ENCODE assay signal across 8 mouse cellular contexts in genomic region chr7:57591578-57592431, GRCm38 (mm10).
DNase-seq lines count a peak whose midpoint lies in the region; ATAC-seq and TF ChIP-seq lines count a peak whose summit lies in the region.

No protein-coding gene starts in this region.

- 0 out of 2 replicates have a peak, but pooled peaks cover 5% of the 10 kb centered on the region for H3K27me3 ChIP-seq in forebrain, embryonic 16.5 days (replicated peaks; ENCODE audit: control insufficient read depth, insufficient read depth, low read length)
- peaks cover 28% of the 10 kb centered on the region for H3K27me3 ChIP-seq in intestine, embryonic 15.5 days (replicated peaks)
- peaks cover 38% of the 10 kb centered on the region for H3K27me3 ChIP-seq in limb, embryonic 13.5 days
- H3K27me3 ChIP-seq in neural tube, embryonic 12.5 days (replicated peaks) = peaks cover 13% of the 10 kb centered on the region

- H3K9me3 ChIP-seq in forebrain, embryonic 16.5 days (ENCODE audit: control insufficient read depth, low read length) = no peaks in the 10 kb centered on the region
- no peaks in the 10 kb centered on the region for H3K9me3 ChIP-seq in intestine, embryonic 15.5 days
- H3K9me3 ChIP-seq in limb, embryonic 13.5 days = no peaks in the 10 kb centered on the region
- no peaks in the 10 kb centered on the region for H3K9me3 ChIP-seq in neural tube, embryonic 12.5 days

- peaks cover 16% of the 10 kb centered on the region for H3K4me1 ChIP-seq in forebrain, embryonic 16.5 days (replicated peaks; ENCODE audit: control insufficient read depth, insufficient read depth, low read length)
- peaks cover 13% of the 10 kb centered on the region for H3K4me1 ChIP-seq in intestine, embryonic 15.5 days (replicated peaks)
- peaks cover 12% of the 10 kb centered on the region for H3K4me1 ChIP-seq in limb, embryonic 13.5 days
- H3K4me1 ChIP-seq in neural tube, embryonic 12.5 days = peaks cover 8% of the 10 kb centered on the region

- peak overlapping the region; percentile 94 for H3K4me2 ChIP-seq in forebrain, embryonic 16.5 days (ENCODE audit: low read length)
- peak overlapping the region; percentile 96 for H3K4me2 ChIP-seq in intestine, embryonic 15.5 days (replicated peaks)
- peak overlapping the region; percentile 92 for H3K4me2 ChIP-seq in limb, embryonic 13.5 days (replicated peaks)
- peak overlapping the region; percentile 92 for H3K4me2 ChIP-seq in neural tube, embryonic 12.5 days (replicated peaks)

- peak overlapping the region; percentile 98 for H3K27ac ChIP-seq in layer of hippocampus, adult 2 months
- H3K27ac ChIP-seq in forebrain, embryonic 16.5 days (ENCODE audit: low read length) = peak overlapping the region; percentile 86
- H3K27ac ChIP-seq in intestine, embryonic 15.5 days = no peak overlapping the region
- H3K27ac ChIP-seq in limb, embryonic 13.5 days = no peak overlapping the region
- peak overlapping the region; percentile 44; the same call in 1 of the 2 replicates for H3K27ac ChIP-seq in neural tube, embryonic 12.5 days

- H3K36me3 ChIP-seq in forebrain, embryonic 16.5 days (ENCODE audit: control insufficient read depth, insufficient read depth) = no peaks in the 10 kb centered on the region
- H3K36me3 ChIP-seq in intestine, embryonic 15.5 days = no peaks in the 10 kb centered on the region
- no peaks in the 10 kb centered on the region for H3K36me3 ChIP-seq in limb, embryonic 13.5 days
- H3K36me3 ChIP-seq in neural tube, embryonic 12.5 days = no peaks in the 10 kb centered on the region

- no peak for TF ChIP-seq CTCF in layer of hippocampus, adult 2 months (conservative IDR thresholded peaks at IDR 0.05)

- peak; percentile 16 to 22 for DNase-seq in layer of hippocampus, adult 2 months (ENCODE audit: low spot score in 2 of 2)
- DNase-seq in layer of hippocampus, adult 9-10 months (ENCODE audit: low spot score) = no peak
- DNase-seq in cerebellum, adult 18-20 months = peak; percentile 57 to 72
- DNase-seq in urinary bladder, postnatal 25 days (ENCODE audit: low spot score) = peak; percentile 53

- under 1% methylated on average over 56 of the region's 56 CpGs for WGBS in forebrain, embryonic 16.5 days
- 1% methylated on average over 56 of the region's 56 CpGs for WGBS in intestine, embryonic 15.5 days
- under 1% methylated on average over 56 of the region's 56 CpGs for WGBS in limb, embryonic 13.5 days
- WGBS in neural tube, embryonic 12.5 days = under 1% methylated on average over 56 of the region's 56 CpGs

- ATAC-seq in forebrain, embryonic 16.5 days = peak; percentile 38
- peak; percentile 65 for ATAC-seq in intestine, embryonic 15.5 days
- peak; percentile 75 for ATAC-seq in limb, embryonic 13.5 days (ENCODE audit: low FRiP score, low read depth)
- ATAC-seq in neural tube, embryonic 12.5 days (ENCODE audit: low FRiP score, low read depth) = peak; percentile 38

- H3K9ac ChIP-seq in forebrain, embryonic 16.5 days (replicated peaks; ENCODE audit: low read depth, low read length) = peak overlapping the region; percentile 90
- peak overlapping the region; percentile 34; the same call in 1 of the 2 replicates for H3K9ac ChIP-seq in intestine, embryonic 15.5 days
- H3K9ac ChIP-seq in limb, embryonic 13.5 days = peak overlapping the region; percentile 56
- H3K9ac ChIP-seq in neural tube, embryonic 12.5 days = peak overlapping the region; percentile 69

- peak overlapping the region; percentile 86 for H3K4me3 ChIP-seq in layer of hippocampus, adult 2 months
- H3K4me3 ChIP-seq in forebrain, embryonic 16.5 days (replicated peaks; ENCODE audit: low read length) = peak overlapping the region; percentile 87
- H3K4me3 ChIP-seq in intestine, embryonic 15.5 days (replicated peaks) = peak overlapping the region; percentile 68
- H3K4me3 ChIP-seq in limb, embryonic 13.5 days = peak overlapping the region; percentile 66
- peak overlapping the region; percentile 74 for H3K4me3 ChIP-seq in neural tube, embryonic 12.5 days

Comparison
In these comparisons a context has a peak if more than half of its experiments do, and no peak if none do; other contexts are left out.
1. H3K27ac ChIP-seq: peak in layer of hippocampus, adult 2 months (single experiment), forebrain, embryonic 16.5 days (single experiment) and neural tube, embryonic 12.5 days (single experiment); none in intestine, embryonic 15.5 days (single experiment) and limb, embryonic 13.5 days (single experiment).
2. H3K9ac ChIP-seq: peak in every context shown above with its lines; median percentile 90 in forebrain, embryonic 16.5 days; 69 in neural tube, embryonic 12.5 days; 56 in limb, embryonic 13.5 days; 34 in intestine, embryonic 15.5 days.
3. Peak in every context shown above with its lines, with median percentiles within 50 percentile points of each other: H3K4me3 ChIP-seq, ATAC-seq and H3K4me2 ChIP-seq.